Mouse (Mus musculus): Measurements from ENCODE around the gene Golt1a.

GRCm38 (mm10) chr1:133287880-133288279 lies 21.7 kb upstream of the Golt1a start:
- TF ChIP-seq HCFC1 (IDR thresholded peaks at IDR 0.05; ENCODE audit: borderline replicate concordance, insufficient read depth, low read length) (no peak), CHD2 (IDR thresholded peaks at IDR 0.05; ENCODE audit: low read depth, low read length) (no peak), MAFK (IDR thresholded peaks at IDR 0.05; ENCODE audit: insufficient read depth, low read depth, low read length) (no peak)

Measured in ES-E14 (cell line).